Mouse (Mus musculus): ENCODE data around the gene Fuca1. TPM values are rescaled to one million over a fixed set of nuclear protein-coding genes. Genes with fewer than 3 reads are reported as not detected.

The Fuca1 gene
- total and polyA plus RNA-seq, 3 experiments: 26.8 to 48.6 TPM; not detected in 1

GRCm38 (mm10) chr4:135876583-135877020, 43.9 kb upstream of the Fuca1 start (continued):
- TF ChIP-seq USF1 (IDR thresholded peaks at IDR 0.05; ENCODE audit: low read depth, low read length): peak; percentile 84
- peak; percentile 41; the same call in 1 of the 2 replicates for TF ChIP-seq HCFC1 (IDR thresholded peaks at IDR 0.05; ENCODE audit: low read depth, low read length)
- no peak for TF ChIP-seq KAT2A (conservative IDR thresholded peaks at IDR 0.05; ENCODE audit: low read depth, low read length)
- no peak for TF ChIP-seq NRF1 (IDR thresholded peaks at IDR 0.05; ENCODE audit: insufficient read depth, low read depth, low read length, poor library complexity, severe bottlenecking)
- TF ChIP-seq MEF2A (IDR thresholded peaks at IDR 0.05; ENCODE audit: extremely low read depth, insufficient replicate concordance, low read depth, low read length, poor library complexity, severe bottlenecking): no peak
- TF ChIP-seq E2F4 (IDR thresholded peaks at IDR 0.05; ENCODE audit: borderline replicate concordance, low read depth, low read length): no peak
- TF ChIP-seq ZKSCAN1 (IDR thresholded peaks at IDR 0.05; ENCODE audit: low read depth, low read length): no peak
- 0 out of 4 replicates have a peak, but pooled peaks of 1 of the 2 experiments have one; percentile 49 for TF ChIP-seq POLR2A (IDR thresholded peaks at IDR 0.05; ENCODE audit: control insufficient read depth in 1 of 2, insufficient read depth in 1 of 2, low read depth in 1 of 2, low read length in 2 of 2, poor library complexity in 1 of 2)
- peak; percentile 75; the same call in 1 of the 2 replicates for TF ChIP-seq MYC (IDR thresholded peaks at IDR 0.05; ENCODE audit: low read depth, low read length)
- TF ChIP-seq MAZ (IDR thresholded peaks at IDR 0.05; ENCODE audit: low read depth, low read length): no peak; the same call in 1 of the 2 replicates
- no peak for TF ChIP-seq POLR2AphosphoS5 (IDR thresholded peaks at IDR 0.05; ENCODE audit: borderline replicate concordance, low read depth, low read length)

GRCm38 (mm10) chr4:135877742-135878141, 42.8 kb upstream of the Fuca1 start:
- Histone ChIP-seq H3K9ac (ENCODE audit: control insufficient read depth, low read depth, low read length, poor library complexity, severe bottlenecking) (no peak overlapping the region), H3K9me3 (replicated peaks; ENCODE audit: insufficient read depth, low read length) (no peaks in the 10 kb centered on the region), H3K27ac (ENCODE audit: control insufficient read depth, low read depth, low read length) (no peak overlapping the region), H3K27me3 (ENCODE audit: control insufficient read depth in 1 of 2, insufficient read depth in 2 of 2, low read length in 2 of 2) (no peaks in the 10 kb centered on the region), H3K4me3 (ENCODE audit: control insufficient read depth in 1 of 2, insufficient read depth in 1 of 2, low read depth in 2 of 2, low read length in 2 of 2) (no peak overlapping the region), H3K4me1 (ENCODE audit: control insufficient read depth in 1 of 2, insufficient read depth in 2 of 2, low read length in 2 of 2) (peaks cover 16 to 25% of the 10 kb centered on the region in 2 experiments), H3K79me2 (ENCODE audit: control insufficient read depth, insufficient read depth, low read length, poor library complexity) (peaks cover 12% of the 10 kb centered on the region), H3K36me3 (ENCODE audit: control insufficient read depth in 1 of 2, insufficient read depth in 2 of 2, low read length in 2 of 2) (peaks cover under 1 to 18% of the 10 kb centered on the region in 2 experiments; a peak in 3 of 4 replicates)
- no peak for DNase-seq (ENCODE audit: low read depth, low spot score)
- TF ChIP-seq GABPA (IDR thresholded peaks at IDR 0.05; ENCODE audit: low read depth, low read length) (no peak), SMC3 (IDR thresholded peaks at IDR 0.05; ENCODE audit: low read depth, low read length) (peak; percentile 56), ETS1 (IDR thresholded peaks at IDR 0.05; ENCODE audit: low read depth, low read length) (no peak), KAT2A (conservative IDR thresholded peaks at IDR 0.05; ENCODE audit: low read depth, low read length) (no peak), E2F4 (IDR thresholded peaks at IDR 0.05; ENCODE audit: borderline replicate concordance, low read depth, low read length) (no peak), SIN3A (IDR thresholded peaks at IDR 0.05; ENCODE audit: low read length) (no peak), POLR2A (IDR thresholded peaks at IDR 0.05; ENCODE audit: control insufficient read depth in 1 of 2, insufficient read depth in 1 of 2, low read depth in 1 of 2, low read length in 2 of 2, poor library complexity in 1 of 2) (no peak), UBTF (IDR thresholded peaks at IDR 0.05; ENCODE audit: borderline replicate concordance, insufficient read depth, low read depth, low read length) (no peak), CHD2 (IDR thresholded peaks at IDR 0.05; ENCODE audit: low read length) (no peak), CTCF (IDR thresholded peaks at IDR 0.05 in 2 of 3, conservative IDR thresholded peaks at IDR 0.05 in 1 of 3; ENCODE audit: control insufficient read depth in 1 of 3, insufficient read depth in 1 of 3, low read depth in 2 of 3, low read length in 3 of 3, poor library complexity in 1 of 3, severe bottlenecking in 1 of 3) (peak in 1 of 3 experiments; percentile 43; a peak in 2 of 6 replicates), POLR2AphosphoS2 (IDR thresholded peaks at IDR 0.05; ENCODE audit: low read length) (no peak), ZMIZ1 (IDR thresholded peaks at IDR 0.05; ENCODE audit: low read depth, low read length) (no peak), MXI1 (IDR thresholded peaks at IDR 0.05; ENCODE audit: low read depth, low read length) (no peak), MEF2A (IDR thresholded peaks at IDR 0.05; ENCODE audit: extremely low read depth, insufficient replicate concordance, low read depth, low read length, poor library complexity, severe bottlenecking) (no peak), JUND (IDR thresholded peaks at IDR 0.05; ENCODE audit: low read depth, low read length) (no peak), ELF1 (IDR thresholded peaks at IDR 0.05; ENCODE audit: low read depth, low read length) (no peak), ZC3H11A (IDR thresholded peaks at IDR 0.05; ENCODE audit: low read depth, low read length) (0 out of 2 replicates have a peak, but pooled peaks have one; percentile 25), ZNF384 (IDR thresholded peaks at IDR 0.05; ENCODE audit: low read depth, low read length) (0 out of 2 replicates have a peak, but pooled peaks have one; percentile 41), USF1 (IDR thresholded peaks at IDR 0.05; ENCODE audit: low read depth, low read length) (no peak), USF2 (IDR thresholded peaks at IDR 0.05; ENCODE audit: borderline replicate concordance in 1 of 2, insufficient read depth in 1 of 2, low read depth in 1 of 2, low read length in 2 of 2) (no peak), RAD21 (IDR thresholded peaks at IDR 0.05; ENCODE audit: low read depth, low read length) (peak; percentile 37)
